8 mouse cellular contexts compared by ENCODE assay signal in the genomic region with DNA sequence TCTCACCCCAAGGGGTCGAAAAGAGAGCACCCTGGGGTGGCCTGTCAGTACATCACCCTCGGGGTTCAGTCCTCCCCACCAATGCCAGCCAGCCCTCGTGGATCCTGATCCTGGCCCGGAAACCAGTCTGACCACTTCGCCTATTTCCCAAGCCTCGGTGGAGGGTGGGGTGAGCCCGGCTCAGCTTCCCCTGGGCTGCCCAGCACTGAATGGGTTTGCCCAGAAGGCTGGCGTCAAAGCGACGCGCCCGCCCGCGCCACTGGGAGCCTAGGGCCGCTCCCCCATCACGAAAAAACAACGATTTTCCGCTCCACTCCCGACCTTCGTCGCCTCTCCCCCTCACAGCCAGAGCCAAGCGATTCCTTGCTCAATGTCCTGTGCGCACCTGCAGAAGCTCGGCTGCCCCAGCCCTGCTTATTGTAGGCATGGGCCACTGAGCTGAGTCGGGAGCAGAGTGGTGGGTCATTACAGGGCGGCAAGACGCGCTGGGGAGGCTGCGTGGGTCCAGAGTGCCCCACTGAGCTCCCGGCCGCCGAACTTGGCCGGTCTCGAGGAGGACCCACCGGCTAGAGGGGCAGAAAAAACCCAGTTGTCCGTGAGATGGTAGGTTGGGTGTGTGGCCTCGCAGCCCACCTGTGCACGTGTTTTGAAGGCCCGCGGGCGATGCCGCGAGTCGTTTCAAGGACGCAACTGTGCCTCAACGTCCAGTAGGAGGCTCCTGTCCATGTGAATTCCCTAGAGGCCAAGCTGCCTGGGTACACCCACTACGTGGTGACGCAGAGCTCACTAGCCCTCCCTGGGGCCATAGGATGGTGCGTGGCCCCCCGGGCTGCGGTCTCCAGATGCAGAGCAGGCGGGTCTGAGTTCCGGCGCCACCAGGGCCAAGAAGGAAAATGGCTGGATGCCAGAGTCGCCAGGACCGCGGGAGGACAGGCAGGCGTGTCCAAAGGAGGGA. TPM values are rescaled to one million over a fixed set of nuclear protein-coding genes. Genes with fewer than 3 reads are reported as not detected.
DNase-seq lines count a peak whose midpoint lies in the region; ATAC-seq lines count a peak whose summit lies in the region.

No protein-coding gene starts in this region.

- peak overlapping the region; percentile 72 for H3K4me3 ChIP-seq in hindbrain, embryonic 10.5 days
- H3K4me3 ChIP-seq in limb, embryonic 13.5 days, result peak overlapping the region; percentile 61
- H3K4me3 ChIP-seq in midbrain, embryonic 14.5 days (replicated peaks; ENCODE audit: low read depth, low read length), result peak overlapping the region; percentile 15; the same call in 1 of the 2 replicates

- 2% methylated on average over 58 of the region's 58 CpGs for WGBS in hindbrain, embryonic 10.5 days
- 3% methylated on average over 58 of the region's 58 CpGs for WGBS in limb, embryonic 13.5 days
- 2% methylated on average over 58 of the region's 58 CpGs for WGBS in midbrain, embryonic 14.5 days

- peak overlapping the region; percentile 19; the same call in 1 of the 2 replicates for H3K9ac ChIP-seq in limb, embryonic 13.5 days
- H3K9ac ChIP-seq in midbrain, embryonic 14.5 days (replicated peaks; ENCODE audit: low read length), result peak overlapping the region; percentile 36; the same call in 1 of the 2 replicates

- peak; percentile 61 to 72 for DNase-seq in cerebellum, postnatal 10 days
- DNase-seq in cerebellum, adult 9-10 months, result no peak
- peak; percentile 56 for DNase-seq in embryo, embryonic 10.5 days (ENCODE audit: low spot score)
- DNase-seq in hindbrain, embryonic 10.5 days (ENCODE audit: low spot score), result peak; percentile 49
- peak; percentile 68 for DNase-seq in midbrain, embryonic 14.5 days
- DNase-seq in spleen, adult 12 weeks (ENCODE audit: low spot score), result no peak
- no peak for DNase-seq in natural killer cell, adult 2 months (ENCODE audit: low spot score in 2 of 2)

- peak overlapping the region; percentile 73 for H3K27ac ChIP-seq in hindbrain, embryonic 10.5 days
- H3K27ac ChIP-seq in limb, embryonic 13.5 days, result no peak overlapping the region
- no peak overlapping the region for H3K27ac ChIP-seq in midbrain, embryonic 14.5 days (replicated peaks; ENCODE audit: low read depth, low read length)

- no peak for ATAC-seq in limb, embryonic 13.5 days (ENCODE audit: low FRiP score, low read depth)
- ATAC-seq in midbrain, embryonic 14.5 days (ENCODE audit: low FRiP score, low TSS enrichment), result no peak

- H3K4me1 ChIP-seq in hindbrain, embryonic 10.5 days (replicated peaks), result peaks cover 58% of the 10 kb centered on the region
- peaks cover 48% of the 10 kb centered on the region for H3K4me1 ChIP-seq in limb, embryonic 13.5 days
- H3K4me1 ChIP-seq in midbrain, embryonic 14.5 days (ENCODE audit: control insufficient read depth, insufficient read depth, low read length), result peaks cover 44% of the 10 kb centered on the region

- peaks cover 100% of the 10 kb centered on the region for H3K27me3 ChIP-seq in hindbrain, embryonic 10.5 days (ENCODE audit: insufficient read depth, poor library complexity, severe bottlenecking)
- peaks cover 88% of the 10 kb centered on the region for H3K27me3 ChIP-seq in limb, embryonic 13.5 days
- peaks cover 41% of the 10 kb centered on the region for H3K27me3 ChIP-seq in midbrain, embryonic 14.5 days (ENCODE audit: control insufficient read depth, insufficient read depth, low read length)

- no peaks in the 10 kb centered on the region for H3K9me3 ChIP-seq in hindbrain, embryonic 10.5 days
- peaks cover 5% of the 10 kb centered on the region; the same call in 1 of the 2 replicates for H3K9me3 ChIP-seq in limb, embryonic 13.5 days
- no peaks in the 10 kb centered on the region for H3K9me3 ChIP-seq in midbrain, embryonic 14.5 days (ENCODE audit: control insufficient read depth, low read length)

- H3K36me3 ChIP-seq in hindbrain, embryonic 10.5 days, result no peaks in the 10 kb centered on the region
- no peaks in the 10 kb centered on the region for H3K36me3 ChIP-seq in limb, embryonic 13.5 days
- H3K36me3 ChIP-seq in midbrain, embryonic 14.5 days (ENCODE audit: control insufficient read depth, insufficient read depth, low read length), result no peaks in the 10 kb centered on the region

- H3K4me2 ChIP-seq in limb, embryonic 13.5 days (replicated peaks), result peak overlapping the region; percentile 95
- H3K4me2 ChIP-seq in midbrain, embryonic 14.5 days (ENCODE audit: low read length), result peak overlapping the region; percentile 98

RNA-seq across cellular contexts. Expression of gene Cbx8, which starts 17.5 kb away (rescaled TPM):
- polyA plus RNA-seq in hindbrain, embryonic 10.5 days (2016; fragmentation: Nextera tagmentation; extraction: Ambion mirVana), result 11.2 and 13.0 TPM in 2 replicates
- polyA plus RNA-seq in limb, embryonic 13.5 days (2015; fragmentation: Nextera tagmentation; extraction: Ambion mirVana), result 9.4 and 10.6 TPM in 2 replicates
- polyA plus RNA-seq in midbrain, embryonic 14.5 days (2014; fragmentation: Nextera tagmentation; extraction: Ambion mirVana), result 11.5 and 12.4 TPM in 2 replicates

RNA-seq across cellular contexts. Expression of gene Cbx4, which starts 27.7 kb away (rescaled TPM):
- 4.4 and 8.2 TPM in 2 replicates for polyA plus RNA-seq in hindbrain, embryonic 10.5 days (2016; fragmentation: Nextera tagmentation; extraction: Ambion mirVana)
- polyA plus RNA-seq in limb, embryonic 13.5 days (2015; fragmentation: Nextera tagmentation; extraction: Ambion mirVana), result 10.7 and 11.3 TPM in 2 replicates
- polyA plus RNA-seq in midbrain, embryonic 14.5 days (2014; fragmentation: Nextera tagmentation; extraction: Ambion mirVana), result 19.0 and 19.3 TPM in 2 replicates

RNA-seq across cellular contexts. Expression of gene Cbx2, which starts 35.6 kb away (rescaled TPM):
- 86.6 and 112 TPM in 2 replicates for polyA plus RNA-seq in hindbrain, embryonic 10.5 days (2016; fragmentation: Nextera tagmentation; extraction: Ambion mirVana)
- 62.8 and 66.7 TPM in 2 replicates for polyA plus RNA-seq in limb, embryonic 13.5 days (2015; fragmentation: Nextera tagmentation; extraction: Ambion mirVana)
- polyA plus RNA-seq in midbrain, embryonic 14.5 days (2014; fragmentation: Nextera tagmentation; extraction: Ambion mirVana), result 15.6 and 20.7 TPM in 2 replicates

Comparison
In these comparisons a context has a peak if more than half of its experiments do, and no peak if none do; other contexts are left out.
1. DNase-seq: peak in cerebellum, postnatal 10 days (2 of 2), embryo, embryonic 10.5 days (single experiment), hindbrain, embryonic 10.5 days (single experiment) and midbrain, embryonic 14.5 days (single experiment); none in cerebellum, adult 9-10 months (single experiment), spleen, adult 12 weeks (single experiment) and natural killer cell, adult 2 months (0 of 2).
2. H3K4me3 ChIP-seq: peak in every context shown above with its lines; median percentile 72 in hindbrain, embryonic 10.5 days; 61 in limb, embryonic 13.5 days; 15 in midbrain, embryonic 14.5 days.